Mouse (Mus musculus) heart, adult 11 months (tissue): Measurements from ENCODE around the gene Ap3m1.

Source experiments
- DNase-seq: peaks from one replicate; pipeline ENCODE4 v3.0.0; 2022

The Ap3m1 gene

DNA sequence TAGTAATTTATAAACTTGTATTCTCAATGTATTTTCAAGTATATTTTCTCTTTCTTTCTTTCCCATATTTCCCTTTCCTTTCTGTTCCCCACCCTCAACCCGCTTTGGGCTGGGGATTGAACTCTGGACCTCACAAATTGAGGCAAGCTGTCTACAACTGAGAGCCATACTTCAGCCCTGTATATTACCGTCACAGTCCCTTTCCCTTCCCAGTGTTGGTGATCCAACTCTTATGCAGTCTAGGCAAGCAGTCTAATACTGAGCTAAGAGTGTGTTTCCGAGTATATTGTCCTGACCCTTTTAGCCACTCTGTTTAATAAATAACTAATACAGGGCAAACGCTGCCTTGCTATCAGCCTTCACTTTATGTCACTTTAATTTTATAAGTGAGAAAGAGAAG is 52.7 kb downstream of the Ap3m1 start:
- peak; percentile 11 for DNase-seq

DNA sequence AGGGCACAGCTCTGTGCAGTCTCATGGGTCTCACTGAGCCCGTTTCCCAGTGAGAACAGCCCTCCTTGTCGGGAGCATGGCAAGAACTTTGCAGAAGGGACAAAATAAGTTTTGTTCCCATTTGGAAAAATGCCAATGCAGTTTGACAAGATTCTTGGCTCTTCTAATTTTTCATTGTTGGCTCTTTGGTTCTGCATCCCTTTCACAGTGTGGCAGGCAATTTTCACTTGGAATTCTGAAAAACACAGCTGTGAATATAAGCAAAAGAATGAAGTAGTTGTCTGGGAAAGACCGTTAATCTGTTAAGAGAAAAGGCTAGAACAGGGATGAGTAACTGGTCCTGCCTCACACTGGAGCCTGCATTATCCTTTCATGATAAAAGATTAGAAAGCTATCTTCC is 54.8 kb downstream of the Ap3m1 start:
- DNase-seq, result peak; percentile 43

DNA sequence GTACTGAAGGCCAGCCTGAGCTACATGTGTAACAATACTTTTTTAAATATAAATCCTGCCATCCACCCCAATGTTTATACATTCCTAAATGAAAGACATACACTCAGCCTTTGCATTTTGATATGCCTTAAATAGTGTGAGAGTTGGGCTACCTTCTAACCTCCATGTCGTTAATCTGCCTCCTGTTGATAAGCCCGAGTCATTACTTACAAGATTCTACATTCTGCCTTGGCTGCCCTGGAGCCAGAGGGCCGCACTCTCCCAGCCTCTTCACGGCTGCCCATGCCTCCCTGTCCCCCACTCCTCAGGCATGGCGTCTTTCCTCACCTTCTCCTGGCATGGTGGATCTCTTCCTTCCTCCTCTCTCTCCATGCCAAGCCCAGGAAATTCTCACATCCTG is 55.9 kb downstream of the Ap3m1 start:
- DNase-seq, result peak; percentile 86

DNA sequence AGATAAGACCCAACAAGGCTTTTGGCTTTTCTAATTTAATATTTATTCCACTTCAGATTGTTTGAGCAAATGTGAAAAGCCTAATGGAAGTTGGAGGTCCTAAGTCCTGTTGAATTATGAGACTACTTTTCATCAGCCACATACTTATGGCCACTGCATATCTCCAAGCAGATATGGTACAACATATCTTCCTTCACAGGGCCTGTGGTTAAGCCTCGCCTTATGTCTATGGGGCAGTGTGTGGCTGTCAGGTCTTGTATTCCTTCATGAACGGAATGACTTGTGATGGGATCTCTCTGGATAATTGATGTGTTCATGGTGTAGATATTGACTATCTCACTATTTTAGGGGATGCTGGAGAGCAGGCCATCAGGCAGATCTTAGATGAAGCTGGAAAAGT is 56.8 kb downstream of the Ap3m1 start:
- peak; percentile 81 for DNase-seq

DNA sequence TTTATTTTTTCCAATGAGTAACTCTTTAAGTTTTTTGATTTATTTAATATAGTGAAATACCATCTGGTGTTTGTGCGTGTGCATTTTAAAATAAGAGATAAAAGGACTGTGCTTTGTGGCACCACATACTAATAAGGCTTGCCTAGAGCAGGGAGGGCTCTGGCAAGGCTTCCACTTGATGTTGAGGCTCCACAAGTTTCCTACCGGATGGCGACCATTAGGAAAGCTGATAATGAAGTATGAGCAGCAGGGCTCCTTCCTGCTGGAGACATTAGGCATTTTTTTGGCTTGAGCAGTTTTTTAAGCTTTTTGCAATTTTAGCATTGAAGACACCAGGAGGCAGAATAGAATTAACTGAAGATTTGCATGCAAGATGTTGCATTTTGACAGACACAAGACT is 57.8 kb downstream of the Ap3m1 start:
- peak; percentile 83 for DNase-seq

DNA sequence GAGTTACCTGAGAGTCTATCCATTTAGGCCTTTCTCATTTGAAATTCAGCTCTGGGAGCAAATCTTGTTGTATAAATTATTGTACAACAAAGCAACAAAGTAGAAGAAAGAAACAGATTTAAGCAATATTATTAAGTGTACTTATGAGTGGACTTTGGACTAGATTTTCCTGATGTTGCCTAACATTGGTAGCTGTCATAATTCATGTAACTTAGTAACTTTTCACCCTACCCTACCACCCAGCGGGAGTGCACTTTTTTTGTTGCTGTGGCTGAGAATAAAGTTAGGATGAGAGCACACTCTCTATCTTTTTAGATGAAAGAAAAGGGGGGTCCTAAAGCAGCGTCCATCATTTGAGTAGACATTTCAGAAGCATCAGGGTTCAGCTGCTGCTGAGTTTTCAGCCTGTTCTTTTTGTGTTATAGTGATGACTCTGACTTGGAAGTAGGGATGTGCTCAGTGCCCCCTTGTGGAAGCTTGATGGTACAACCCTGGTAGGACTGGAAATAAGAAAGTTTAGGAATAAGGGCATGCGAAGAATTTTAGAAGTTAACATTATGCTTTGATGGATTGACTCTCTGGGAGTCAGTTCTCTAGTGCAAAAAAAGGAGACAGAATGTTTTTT is 59.1 kb downstream of the Ap3m1 start:
- DNase-seq, result peak; percentile 91

DNA sequence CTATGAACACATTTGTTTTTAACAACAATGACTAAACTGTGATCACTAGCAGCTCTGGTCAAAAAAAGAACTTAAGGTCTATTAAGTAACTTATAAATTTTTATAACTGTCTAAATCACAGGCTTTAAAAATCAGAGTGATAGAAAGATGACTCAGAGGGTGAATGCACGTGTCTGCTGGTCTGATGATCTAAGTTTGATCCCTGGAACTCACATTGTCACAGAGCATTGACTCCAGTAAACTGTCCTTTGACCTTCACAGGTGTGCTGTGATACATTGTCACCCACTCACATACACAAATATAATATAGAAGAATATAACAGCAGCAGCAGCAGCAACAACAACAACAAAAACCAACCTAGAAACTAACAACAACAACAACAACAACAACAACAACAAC is 60.8 kb downstream of the Ap3m1 start:
- DNase-seq, result no peak

DNA sequence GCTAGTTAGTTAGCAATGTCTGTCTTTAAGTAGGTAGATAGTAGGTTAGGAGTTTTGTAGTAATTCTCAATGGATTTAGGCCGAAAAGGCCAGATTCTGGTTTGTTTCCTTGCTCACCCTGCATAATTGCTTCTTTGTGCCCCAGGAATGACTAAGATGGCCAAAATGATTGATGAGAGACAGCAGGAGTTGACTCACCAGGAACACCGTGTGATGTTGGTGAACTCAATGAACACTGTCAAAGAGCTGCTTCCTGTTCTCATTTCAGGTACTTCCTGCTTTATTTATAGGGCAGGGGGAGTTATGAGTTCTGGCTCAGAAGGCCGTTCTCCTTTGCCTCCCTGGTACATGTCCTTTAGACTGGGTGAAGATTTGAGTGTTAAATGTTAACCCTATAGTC is 66.8 kb downstream of the Ap3m1 start:
- DNase-seq, result peak; percentile 39

DNA sequence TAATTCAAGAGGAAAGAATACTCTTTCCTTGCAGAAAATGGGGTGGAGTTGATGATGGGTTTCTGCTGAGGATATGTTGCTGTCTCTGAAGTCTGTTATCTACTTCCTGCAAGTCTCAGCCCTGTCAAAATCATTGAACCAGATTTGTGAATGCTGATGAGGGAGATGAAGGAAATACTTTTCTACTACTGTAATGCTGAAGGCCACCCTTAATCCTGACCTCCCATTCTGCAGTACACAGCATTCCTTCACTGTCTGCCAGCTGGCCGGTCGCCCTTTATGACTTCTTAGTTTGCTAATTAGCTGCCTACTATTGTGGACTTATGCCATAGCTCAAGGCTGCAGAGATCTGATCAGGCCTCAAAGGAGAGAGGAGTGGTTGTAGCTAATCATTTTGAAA is 68.5 kb downstream of the Ap3m1 start:
- peak; percentile 98 for DNase-seq
